Mouse (Mus musculus): ENCODE measurements around the gene Tmem60.

DNA sequence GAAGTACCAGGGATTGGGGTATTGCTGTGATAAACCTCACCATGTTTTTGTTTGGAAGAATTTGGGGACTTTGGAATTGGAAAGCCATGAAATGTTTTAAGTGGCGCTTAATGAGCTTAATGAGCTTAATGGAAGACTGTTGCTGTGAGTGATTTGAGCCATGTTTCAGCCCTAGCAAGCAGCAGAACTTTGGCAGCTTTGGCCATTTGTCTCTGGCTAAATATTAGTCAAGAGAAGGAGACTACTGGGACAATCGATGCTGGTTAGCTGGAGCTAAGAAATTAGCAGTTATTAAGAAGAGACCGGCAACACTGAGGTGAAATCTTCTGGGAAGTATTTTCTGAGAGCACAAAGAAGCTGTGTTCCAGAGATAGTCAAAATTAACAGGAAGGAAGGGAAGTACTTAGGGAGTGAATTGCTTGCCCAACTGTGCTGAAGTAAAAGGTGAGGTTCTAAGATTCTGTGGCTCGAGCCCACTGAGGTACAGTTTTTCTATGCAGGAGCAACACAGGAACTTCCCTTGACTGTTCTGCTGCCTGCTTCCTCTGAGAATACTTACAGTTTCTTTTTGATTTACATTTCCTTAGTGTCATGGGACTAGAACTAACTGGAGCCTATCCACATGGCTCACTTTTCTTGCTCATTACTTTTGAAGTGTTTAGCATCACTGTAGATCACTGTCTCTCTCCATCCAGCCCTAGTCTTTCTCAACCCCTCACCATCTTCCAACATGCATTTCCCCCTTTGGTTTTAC lies 17.6 kb upstream of the Tmem60 start:
- no peak for TF ChIP-seq CTCF (IDR thresholded peaks at IDR 0.05; ENCODE audit: extremely low read depth, insufficient read depth, low read length)
- TF ChIP-seq POLR2A (IDR thresholded peaks at IDR 0.05; ENCODE audit: extremely low read depth, insufficient read depth, low read length): no peak

Data from cortical plate, adult 2 months (tissue).